Mouse (Mus musculus): ENCODE measurements at regions not wholly inside any gene's neighbourhood (a gene's known extent, or its start where the extent isn't known, plus 50 kb on each side); places are given as distances from the start of the nearest gene placed in this dataset.

- peak; percentile 67; the same call in 1 of the 2 replicates for ATAC-seq (replicated peaks; ENCODE audit: poor library complexity, severe bottlenecking)
Observed at GRCm38 (mm10) chr8:35228449-35228848, 537.1 kb upstream of the Gm19410 start.

- ATAC-seq (replicated peaks; ENCODE audit: poor library complexity, severe bottlenecking): no peak; the same call in 1 of the 2 replicates
Observed at GRCm38 (mm10) chr8:35233520-35234186, 531.9 kb upstream of the Gm19410 start.

DNA sequence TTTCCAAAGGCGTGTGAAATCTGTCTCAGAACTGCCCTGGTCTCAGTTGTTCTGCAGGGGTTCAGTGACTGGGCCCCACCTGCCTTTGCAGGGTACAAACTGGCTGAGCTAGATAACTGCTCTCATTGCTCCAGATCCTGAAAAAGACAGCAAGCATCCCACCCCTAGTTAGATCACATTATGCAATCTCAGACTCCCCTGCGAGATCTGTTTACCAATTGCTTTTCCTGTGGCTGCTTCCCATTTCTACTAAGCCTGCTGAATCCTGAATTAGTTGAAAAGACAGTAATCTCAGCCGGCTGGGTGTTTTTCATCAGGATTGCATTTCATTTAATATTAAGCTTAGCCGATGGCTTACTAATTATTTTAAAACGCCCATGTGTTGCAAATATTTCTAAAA lies 531.2 kb upstream of the Gm19410 start:
- peak; percentile 56 for ATAC-seq (replicated peaks; ENCODE audit: poor library complexity, severe bottlenecking)

GRCm38 (mm10) chr8:35235815-35236509 lies 529.6 kb upstream of the Gm19410 start:
- ATAC-seq (replicated peaks; ENCODE audit: poor library complexity, severe bottlenecking): no peak; the same call in 1 of the 2 replicates

- no peak for ATAC-seq (replicated peaks; ENCODE audit: poor library complexity, severe bottlenecking)
Observed at GRCm38 (mm10) chr8:35237279-35237678, 528.3 kb upstream of the Gm19410 start.

- ATAC-seq (replicated peaks; ENCODE audit: poor library complexity, severe bottlenecking): no peak
Observed at GRCm38 (mm10) chr8:35240884-35241283, 524.7 kb upstream of the Gm19410 start.

GRCm38 (mm10) chr8:35243555-35243954 lies 522.0 kb upstream of the Gm19410 start:
- no peak for ATAC-seq (replicated peaks; ENCODE audit: poor library complexity, severe bottlenecking)

GRCm38 (mm10) chr8:35249747-35250375 lies 515.7 kb upstream of the Gm19410 start:
- ATAC-seq (replicated peaks; ENCODE audit: poor library complexity, severe bottlenecking): no peak

DNA sequence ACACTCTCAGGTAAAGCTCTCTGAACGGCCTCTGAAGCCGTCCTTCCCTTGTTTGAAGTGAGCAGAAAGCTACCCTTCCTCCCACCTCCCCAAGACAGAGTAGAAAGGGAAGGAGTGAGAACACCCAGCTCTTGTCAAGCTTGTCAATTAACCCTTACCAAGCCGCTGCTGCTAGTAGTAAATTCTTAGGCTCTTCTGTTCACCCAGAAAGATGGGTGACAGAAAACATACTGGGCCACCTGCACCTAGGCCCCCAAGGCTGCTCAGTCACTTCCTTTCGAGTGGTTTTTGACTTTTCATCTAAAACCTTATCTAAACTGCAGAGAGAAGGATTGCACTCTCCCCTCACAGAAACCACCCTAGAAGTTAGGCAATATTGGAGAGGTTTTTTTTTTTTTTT lies 514.9 kb upstream of the Gm19410 start:
- ATAC-seq (replicated peaks; ENCODE audit: poor library complexity, severe bottlenecking): peak; percentile 94

DNA sequence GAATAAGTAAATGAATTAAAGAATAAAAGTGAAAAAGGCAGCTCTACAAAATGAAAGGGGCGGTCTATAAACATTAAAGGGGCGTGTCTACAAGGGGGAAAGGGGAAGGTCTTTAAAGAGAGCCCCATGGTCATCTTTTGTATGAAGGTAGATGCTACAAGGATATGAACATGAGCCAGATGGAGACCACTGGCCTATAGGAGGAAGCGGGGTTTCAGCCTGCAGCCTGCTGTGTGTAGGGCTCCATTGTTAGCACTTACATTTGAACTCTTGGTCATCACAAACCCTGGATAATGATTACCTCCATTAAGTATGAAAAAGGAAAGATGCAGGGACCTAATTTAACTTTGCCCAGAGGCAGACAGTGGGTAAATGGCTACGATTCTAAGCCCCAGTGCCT lies 511.6 kb upstream of the Gm19410 start:
- no peak for ATAC-seq (replicated peaks; ENCODE audit: poor library complexity, severe bottlenecking)

DNA sequence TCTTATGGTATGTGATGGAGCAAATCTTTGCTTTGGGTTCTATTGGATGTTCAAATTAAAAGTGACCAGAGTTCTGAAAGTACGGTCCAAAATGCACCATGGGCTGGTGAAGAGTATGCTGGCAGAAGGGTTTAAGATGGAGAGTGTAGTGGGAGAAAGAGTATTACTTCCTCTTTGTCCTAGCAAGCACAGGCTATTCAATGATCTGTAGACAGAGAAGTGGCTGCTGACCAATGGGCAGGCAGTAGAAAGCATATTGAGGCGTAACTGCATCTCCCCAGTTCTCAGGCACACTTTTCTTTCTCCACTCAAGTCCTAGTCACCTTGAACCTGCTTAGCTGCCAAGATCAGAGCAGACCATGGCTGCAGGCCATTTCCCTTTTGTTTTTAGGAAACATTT lies 510.3 kb upstream of the Gm19410 start:
- ATAC-seq (replicated peaks; ENCODE audit: poor library complexity, severe bottlenecking): peak; percentile 78

DNA sequence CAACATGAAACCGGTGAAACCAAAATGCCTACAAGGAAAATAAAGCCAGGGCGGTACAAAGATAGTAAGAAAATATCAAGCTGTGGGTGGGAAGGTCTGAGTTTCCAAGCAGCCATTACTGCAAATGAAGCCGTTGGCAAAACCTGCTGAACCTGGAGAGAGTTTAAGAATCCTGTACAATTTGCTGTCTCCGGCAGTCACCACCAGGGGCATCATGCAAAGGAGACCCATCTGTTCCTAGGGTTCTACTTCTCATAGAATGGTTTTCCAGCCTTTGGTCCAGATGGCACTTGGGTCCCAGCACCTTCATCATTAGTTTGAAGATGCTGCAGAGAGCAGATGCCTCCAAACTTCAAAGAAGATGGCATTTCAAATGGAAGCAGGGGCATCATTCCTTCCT lies 508.6 kb upstream of the Gm19410 start:
- no peak; the same call in 1 of the 2 replicates for ATAC-seq (replicated peaks; ENCODE audit: poor library complexity, severe bottlenecking)

GRCm38 (mm10) chr8:35268221-35268620 lies 497.4 kb upstream of the Gm19410 start:
- no peak for ATAC-seq (replicated peaks; ENCODE audit: poor library complexity, severe bottlenecking)

GRCm38 (mm10) chr8:35268986-35269385 lies 496.6 kb upstream of the Gm19410 start:
- no peak for ATAC-seq (replicated peaks; ENCODE audit: poor library complexity, severe bottlenecking)

DNA sequence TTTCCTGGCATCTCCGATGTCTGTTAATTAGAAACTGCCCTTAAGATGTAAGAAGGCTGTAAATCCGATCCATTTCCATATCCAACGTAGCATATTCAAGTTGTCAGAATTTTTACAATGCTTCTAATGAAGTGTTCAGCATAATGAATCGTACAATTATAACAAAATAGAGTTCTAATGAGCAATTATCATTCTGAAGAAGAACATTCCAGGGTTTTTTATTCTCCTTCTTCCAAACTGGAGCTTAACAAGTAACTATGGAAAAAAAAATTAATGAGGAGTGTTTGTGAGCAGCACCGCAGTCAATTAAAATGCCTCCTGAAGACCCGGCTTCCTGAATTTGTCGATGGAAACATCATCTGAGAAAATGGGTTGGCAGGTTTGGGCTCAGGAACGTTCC lies 489.6 kb upstream of the Gm19410 start:
- no peak for ATAC-seq (replicated peaks; ENCODE audit: poor library complexity, severe bottlenecking)

- no peak for ATAC-seq (replicated peaks; ENCODE audit: poor library complexity, severe bottlenecking)
Observed at GRCm38 (mm10) chr8:35276460-35276859, 489.1 kb upstream of the Gm19410 start.

- ATAC-seq (replicated peaks; ENCODE audit: poor library complexity, severe bottlenecking): peak; percentile 66
Observed at GRCm38 (mm10) chr8:35278946-35279345, 486.6 kb upstream of the Gm19410 start.

DNA sequence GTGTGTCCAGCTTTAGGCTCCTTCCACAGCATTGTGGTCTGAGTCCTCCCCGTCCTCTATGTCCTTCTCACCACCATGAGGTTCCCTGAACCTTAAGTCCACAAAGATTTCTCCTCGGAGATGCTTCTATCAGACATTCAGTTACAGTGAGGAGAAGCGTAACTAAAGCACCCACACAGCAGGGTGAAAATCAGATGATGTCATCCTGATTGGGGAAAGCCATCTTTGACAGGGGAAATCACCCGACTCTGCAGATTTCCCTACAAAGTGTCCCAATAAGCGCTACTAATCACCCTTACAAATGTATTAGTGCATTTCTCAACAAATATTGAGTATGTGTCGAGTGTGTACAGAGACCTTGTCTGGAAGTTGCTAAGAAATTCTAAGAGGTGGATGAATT lies 484.8 kb upstream of the Gm19410 start:
- no peak for ATAC-seq (replicated peaks; ENCODE audit: poor library complexity, severe bottlenecking)

- ATAC-seq (replicated peaks; ENCODE audit: poor library complexity, severe bottlenecking): no peak
Observed at GRCm38 (mm10) chr8:35283366-35283765, 482.2 kb upstream of the Gm19410 start.

DNA sequence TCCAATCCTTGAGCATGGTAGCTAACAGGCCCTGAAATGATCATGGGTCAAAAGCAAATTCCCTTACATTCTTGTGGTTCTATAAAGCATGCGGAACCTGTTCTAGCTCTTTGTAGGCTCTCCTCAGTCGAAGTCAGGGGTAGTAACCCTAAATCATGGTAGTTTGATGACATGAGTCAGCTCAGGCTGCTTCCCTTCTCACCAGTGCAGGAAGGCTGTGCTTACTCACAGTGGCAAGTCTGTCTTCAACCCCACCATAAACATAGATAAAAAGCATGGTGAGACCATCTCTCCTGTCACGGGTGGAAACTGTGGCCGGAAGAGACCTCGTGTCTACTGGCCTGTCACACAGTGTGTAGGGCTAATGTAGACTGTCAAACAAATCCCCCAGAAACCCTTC lies 476.6 kb upstream of the Gm19410 start:
- no peak for ATAC-seq (replicated peaks; ENCODE audit: poor library complexity, severe bottlenecking)

- no peak for ATAC-seq (replicated peaks; ENCODE audit: poor library complexity, severe bottlenecking)
Observed at GRCm38 (mm10) chr8:35289967-35290366, 475.6 kb upstream of the Gm19410 start.

Data from granulocyte monocyte progenitor cell, adult 5-6 weeks (primary cell).